8 mouse cellular contexts compared by ENCODE assay signal in the genomic region with DNA sequence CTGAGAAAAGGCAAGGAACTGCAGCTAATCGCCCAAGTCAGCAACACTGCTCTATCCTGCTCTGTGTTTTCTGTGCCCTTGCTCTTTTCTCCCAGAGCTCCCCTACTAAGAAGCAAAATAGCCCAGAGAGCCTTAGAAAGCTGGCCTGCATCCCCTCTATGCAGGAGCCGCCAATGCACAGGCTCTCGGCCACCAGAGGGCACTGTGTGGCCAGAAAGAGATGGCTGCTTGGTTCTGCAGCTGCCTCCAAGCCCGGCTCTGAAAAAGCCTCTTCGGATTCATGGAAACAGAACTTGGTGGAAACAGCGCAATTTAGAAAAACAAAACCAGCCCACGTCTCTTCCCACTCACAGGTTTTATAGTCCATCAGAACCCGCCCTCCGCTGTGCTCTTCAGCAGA.
DNase-seq lines count a peak whose midpoint lies in the region; ATAC-seq lines count a peak whose summit lies in the region.

No protein-coding gene starts in this region.

- H3K9me3 ChIP-seq in liver, embryonic 12.5 days (replicated peaks), result no peaks in the 10 kb centered on the region
- H3K9me3 ChIP-seq in limb, embryonic 11.5 days (ENCODE audit: control insufficient read depth, low read length), result no peaks in the 10 kb centered on the region
- no peaks in the 10 kb centered on the region for H3K9me3 ChIP-seq in neural tube, embryonic 13.5 days

- DNase-seq in liver, result peak; percentile 53
- peak; percentile 89 for DNase-seq in cerebellum, adult 9-11 months
- peak; percentile 66 to 86 for DNase-seq in frontal cortex, postnatal 10 days (ENCODE audit: low spot score in 2 of 2)
- DNase-seq in induced T-regulatory cell, adult 2 months (ENCODE audit: low read depth), result peak; percentile 19
- peak; percentile 81 for DNase-seq in limb, embryonic 11.5 days (ENCODE audit: low spot score)
- peak; percentile 17 for DNase-seq in thymus, postnatal 14 days

- no peaks in the 10 kb centered on the region for H3K4me1 ChIP-seq in liver, embryonic 12.5 days
- no peaks in the 10 kb centered on the region for H3K4me1 ChIP-seq in limb, embryonic 11.5 days (ENCODE audit: control insufficient read depth, insufficient read depth, low read length)
- H3K4me1 ChIP-seq in neural tube, embryonic 13.5 days (replicated peaks), result peaks cover 20% of the 10 kb centered on the region

- ATAC-seq in liver, embryonic 12.5 days, result no peak
- ATAC-seq in limb, embryonic 11.5 days (ENCODE audit: insufficient number of reproducible peaks, low FRiP score, low TSS enrichment, low read depth), result no peak
- peak; percentile 91 for ATAC-seq in neural tube, embryonic 13.5 days (ENCODE audit: low read depth)

- no peak overlapping the region for H3K4me2 ChIP-seq in liver, embryonic 12.5 days
- H3K4me2 ChIP-seq in limb, embryonic 11.5 days (ENCODE audit: low read depth, severe bottlenecking), result no peak overlapping the region
- 0 out of 2 replicates have a peak overlapping the region, but pooled peaks have one; percentile 13 for H3K4me2 ChIP-seq in neural tube, embryonic 13.5 days

- WGBS in liver, embryonic 12.5 days (ENCODE audit: insufficient replicate concordance), result 22% methylated on average over 9 of the region's 9 CpGs
- 19% methylated on average over 9 of the region's 9 CpGs for WGBS in limb, embryonic 11.5 days
- WGBS in neural tube, embryonic 13.5 days, result 13% methylated on average over 9 of the region's 9 CpGs

- no peaks in the 10 kb centered on the region for H3K27me3 ChIP-seq in liver, embryonic 12.5 days (replicated peaks)
- H3K27me3 ChIP-seq in limb, embryonic 11.5 days (ENCODE audit: control insufficient read depth, insufficient read depth, low read length), result no peaks in the 10 kb centered on the region
- H3K27me3 ChIP-seq in neural tube, embryonic 13.5 days, result no peaks in the 10 kb centered on the region

- no peak overlapping the region for H3K9ac ChIP-seq in liver, embryonic 12.5 days
- no peak overlapping the region for H3K9ac ChIP-seq in limb, embryonic 11.5 days (ENCODE audit: low read length)
- no peak overlapping the region for H3K9ac ChIP-seq in neural tube, embryonic 13.5 days

- H3K4me3 ChIP-seq in liver, embryonic 12.5 days, result no peak overlapping the region
- no peak overlapping the region for H3K4me3 ChIP-seq in limb, embryonic 11.5 days (ENCODE audit: low read depth, low read length)
- no peak overlapping the region for H3K4me3 ChIP-seq in neural tube, embryonic 13.5 days

- no peaks in the 10 kb centered on the region for H3K36me3 ChIP-seq in liver, embryonic 12.5 days
- no peaks in the 10 kb centered on the region for H3K36me3 ChIP-seq in limb, embryonic 11.5 days (ENCODE audit: control insufficient read depth, insufficient read depth, low read length)
- no peaks in the 10 kb centered on the region for H3K36me3 ChIP-seq in neural tube, embryonic 13.5 days

- H3K27ac ChIP-seq in liver, embryonic 12.5 days, result no peak overlapping the region
- H3K27ac ChIP-seq in limb, embryonic 11.5 days (replicated peaks; ENCODE audit: low read depth, low read length), result no peak overlapping the region
- H3K27ac ChIP-seq in neural tube, embryonic 13.5 days (replicated peaks), result peak overlapping the region; percentile 47

Comparison
In these comparisons a context has a peak if more than half of its experiments do, and no peak if none do; other contexts are left out.
1. DNase-seq: peak in every context shown above with its lines; median percentile 89 in cerebellum, adult 9-11 months; 81 in limb, embryonic 11.5 days; 76 in frontal cortex, postnatal 10 days; 53 in liver; 19 in induced T-regulatory cell, adult 2 months; 17 in thymus, postnatal 14 days.